Mouse (Mus musculus): Measurements from ENCODE around the gene Ncoa6.

- TF ChIP-seq EP300 (IDR thresholded peaks at IDR 0.05; ENCODE audit: insufficient read depth, low read depth, low read length) (no peak), CTCF (IDR thresholded peaks at IDR 0.05; ENCODE audit: low read depth, low read length) (no peak), POLR2A (IDR thresholded peaks at IDR 0.05; ENCODE audit: insufficient read depth, low read length) (no peak)
Observed at GRCm38 (mm10) chr2:155453591-155453990, 20.1 kb downstream of the Ncoa6 start.

Measured in ES-Bruce4 (cell line).